Mouse (Mus musculus) thymus, postnatal 4 days (tissue): ENCODE measurements around the gene Rrbp1.

Experiments used
- DNase-seq: peaks from one replicate; pipeline ENCODE4 v3.0.0; 2021

Gene Rrbp1

GRCm38 (mm10) chr2:143953944-143954343, 57.1 kb downstream of the Rrbp1 start:
- DNase-seq: no peak

DNA sequence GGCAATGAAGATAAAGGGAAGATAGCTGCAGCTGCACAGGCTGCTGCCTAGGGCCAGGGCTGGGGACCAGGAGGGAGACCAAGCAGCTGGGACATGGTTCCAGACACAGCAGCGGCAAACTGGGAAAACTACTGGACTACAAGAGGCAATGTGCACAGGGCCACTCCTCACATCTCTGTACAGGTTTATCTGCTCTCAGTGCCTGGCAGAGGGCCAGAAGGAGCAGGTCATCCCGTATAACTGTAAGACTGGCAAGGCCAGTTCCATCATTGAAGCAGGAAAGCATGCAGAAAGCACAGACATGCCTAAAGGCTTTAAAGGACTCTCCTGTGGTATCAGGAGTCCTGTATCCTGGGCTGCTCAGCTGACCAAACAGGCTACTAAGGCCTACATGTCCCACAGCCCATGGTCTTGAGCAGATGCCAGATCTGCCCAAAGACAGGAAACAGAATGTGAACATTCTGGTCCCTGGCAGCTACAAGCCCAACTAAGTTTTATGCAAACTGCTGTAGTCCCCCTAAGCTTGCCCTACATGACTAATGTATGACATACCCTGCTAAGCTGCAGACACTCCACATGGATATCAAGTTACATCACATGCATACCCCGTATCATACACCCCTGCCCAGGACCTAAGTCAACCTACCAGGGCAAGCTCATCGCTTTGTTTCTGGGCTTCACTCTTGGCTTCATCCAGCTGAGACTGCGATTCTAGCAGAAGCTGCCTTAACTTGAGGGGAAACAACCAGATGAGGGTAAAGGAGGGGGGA, 59.3 kb downstream of the Rrbp1 start:
- no peak for DNase-seq

DNA sequence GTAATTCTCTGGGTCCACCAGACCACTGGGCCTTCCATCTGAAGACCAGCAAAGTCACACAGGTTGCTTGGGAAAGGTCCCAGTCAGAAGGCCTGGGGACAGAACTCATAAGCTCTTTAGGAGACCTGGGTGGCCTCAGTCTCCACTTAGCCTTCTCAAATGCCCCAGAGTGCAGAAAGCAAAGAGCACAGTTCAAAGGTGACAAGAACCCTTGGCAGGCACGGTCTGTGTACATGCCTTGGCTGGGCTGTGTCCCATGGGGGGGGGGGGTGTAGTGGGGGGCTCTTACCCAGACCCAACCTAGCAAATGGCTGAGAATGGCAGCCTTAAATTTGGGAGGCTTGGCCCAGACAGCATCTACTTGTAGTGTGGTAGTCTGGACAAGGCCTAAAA, 60.0 kb downstream of the Rrbp1 start:
- DNase-seq: no peak

DNA sequence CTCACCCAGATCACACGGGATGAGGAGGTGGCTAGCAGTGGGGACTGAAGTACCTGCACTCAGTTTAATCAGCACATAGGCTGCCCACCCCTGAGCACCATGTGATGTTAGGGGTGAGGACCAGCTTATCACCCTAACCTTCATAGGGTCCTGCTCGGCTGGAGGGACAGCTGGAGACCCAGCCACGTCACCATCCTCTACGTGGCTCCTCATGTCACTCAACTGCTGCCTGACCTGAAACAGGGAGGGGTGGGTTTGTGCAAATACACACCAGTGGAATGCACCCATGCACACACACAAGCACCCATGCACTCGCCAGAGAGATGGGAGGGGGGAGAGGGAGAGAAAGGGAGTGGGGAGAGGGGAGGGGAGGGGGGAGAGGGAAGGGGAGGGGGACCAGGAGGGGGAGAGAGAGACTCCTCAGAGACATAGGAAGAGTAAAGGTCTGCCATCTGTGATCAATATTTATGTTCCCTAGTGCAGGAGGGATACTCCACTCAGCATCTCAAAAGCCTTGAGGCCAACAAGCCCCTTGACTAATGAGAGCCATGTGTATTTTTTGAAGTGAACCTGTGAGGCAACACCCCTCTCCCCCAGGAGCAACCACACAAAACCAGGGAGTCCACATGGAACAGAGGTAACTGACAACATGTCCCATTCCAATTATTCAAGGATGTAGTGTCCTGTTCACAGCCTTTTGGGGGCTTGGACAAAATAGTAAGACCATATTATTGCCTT, 60.6 kb downstream of the Rrbp1 start:
- no peak for DNase-seq

- no peak for DNase-seq
Measured at GRCm38 (mm10) chr2:143949217-143949616, 61.8 kb downstream of the Rrbp1 start.

- no peak for DNase-seq
Measured at GRCm38 (mm10) chr2:143948416-143948815, 62.6 kb downstream of the Rrbp1 start.

GRCm38 (mm10) chr2:143947981-143948380, 63.1 kb downstream of the Rrbp1 start:
- DNase-seq: no peak

- DNase-seq: no peak
Measured at GRCm38 (mm10) chr2:143946399-143946798, 64.7 kb downstream of the Rrbp1 start.

- peak; percentile 56 for DNase-seq
Measured at GRCm38 (mm10) chr2:143945466-143946075, 65.5 kb downstream of the Rrbp1 start.

DNA sequence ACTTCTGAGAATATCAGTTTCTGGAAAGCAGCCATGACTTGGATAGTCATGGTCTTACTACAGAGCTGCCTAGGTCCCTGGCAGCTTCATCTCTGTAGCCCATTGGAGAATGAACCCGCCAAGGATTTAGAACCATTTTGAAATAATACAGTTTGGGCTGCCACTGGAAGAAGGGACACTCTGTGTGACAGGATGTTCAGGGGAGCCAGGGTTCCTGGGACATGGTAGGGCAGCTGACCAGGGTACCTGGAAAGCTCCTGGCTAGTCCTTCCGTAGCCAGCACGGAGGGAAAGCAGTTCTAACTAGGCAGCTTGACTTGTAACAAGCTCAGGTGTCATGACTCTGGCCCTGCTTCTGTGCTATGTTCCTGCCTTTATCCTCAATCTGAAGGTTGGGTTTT, 66.3 kb downstream of the Rrbp1 start:
- no peak for DNase-seq

DNA sequence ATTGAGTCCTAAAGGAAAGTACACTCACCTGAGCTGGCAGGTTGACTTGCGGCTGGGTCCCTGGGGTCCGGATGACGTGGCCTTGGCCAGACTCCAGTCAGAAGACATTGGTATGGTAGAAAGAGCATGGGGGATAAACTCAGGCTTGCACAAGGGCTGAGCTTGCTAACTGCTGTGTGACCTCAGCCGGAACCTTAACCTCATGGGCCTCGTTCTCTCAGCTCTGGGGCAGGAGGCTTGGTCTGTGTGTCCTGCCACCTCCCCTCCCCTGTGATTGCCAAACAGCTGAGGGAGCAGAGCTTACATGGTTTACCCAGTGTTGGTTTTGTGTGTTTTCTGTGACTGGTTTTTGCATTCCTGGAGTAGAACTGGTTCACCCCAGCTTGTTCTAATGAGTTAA, 70.7 kb downstream of the Rrbp1 start:
- DNase-seq: no peak

DNA sequence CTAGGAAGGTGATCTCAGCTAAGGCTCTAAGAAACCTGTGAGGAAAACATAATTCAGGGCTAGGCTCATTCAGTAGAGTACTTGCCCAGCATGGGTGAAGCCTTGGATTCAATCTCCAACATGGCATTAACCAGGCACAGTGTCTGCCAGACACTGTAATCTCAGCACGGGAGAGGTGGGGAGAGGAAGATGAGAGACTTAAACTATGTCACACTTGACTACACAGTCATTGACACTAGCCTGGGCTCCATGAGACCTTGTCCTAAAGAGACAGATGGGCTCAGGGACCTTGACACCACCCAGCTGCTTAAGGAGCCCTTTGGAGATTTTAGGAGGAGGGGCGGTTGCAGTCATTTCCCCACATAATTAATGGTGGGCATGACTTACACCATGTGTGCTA, 73.2 kb downstream of the Rrbp1 start:
- DNase-seq: no peak

GRCm38 (mm10) chr2:143934439-143934838, 76.6 kb downstream of the Rrbp1 start:
- no peak for DNase-seq

GRCm38 (mm10) chr2:143933516-143933915, 77.5 kb downstream of the Rrbp1 start:
- DNase-seq: no peak

- DNase-seq: no peak
Measured at GRCm38 (mm10) chr2:143932340-143932873, 78.7 kb downstream of the Rrbp1 start.

DNA sequence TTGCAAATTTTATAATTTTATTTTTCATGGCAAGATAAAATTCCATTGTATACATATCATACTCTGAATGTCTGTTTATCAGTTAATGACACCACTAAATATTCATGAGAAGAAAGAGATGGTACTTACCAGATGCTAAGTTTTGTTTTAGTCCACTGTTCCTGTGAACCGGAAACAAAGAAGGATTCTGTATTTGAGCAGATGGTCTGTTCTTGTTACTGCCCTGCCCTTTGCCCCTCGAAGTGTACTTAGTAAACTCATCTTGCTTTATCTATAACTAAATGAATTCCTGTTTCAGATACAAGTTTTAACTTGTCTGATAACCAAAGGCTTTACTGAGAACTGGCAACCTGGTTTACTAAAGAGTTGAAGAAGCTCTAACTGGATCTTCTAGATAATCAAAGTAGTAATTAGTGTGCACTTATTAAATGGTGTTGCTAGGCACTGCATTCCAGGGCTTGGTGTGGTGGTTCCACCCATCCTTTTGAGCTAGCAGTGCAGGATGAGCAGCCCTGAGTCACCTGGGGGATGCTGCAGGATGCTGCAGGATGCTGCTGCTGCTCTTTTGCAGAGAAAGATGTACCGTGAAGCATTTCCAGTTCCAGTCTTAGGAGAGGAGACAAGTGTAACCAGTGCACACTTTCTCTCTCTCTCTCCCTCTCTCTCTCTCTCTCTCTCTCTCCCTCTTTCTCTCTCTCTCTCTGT, 81.3 kb downstream of the Rrbp1 start:
- no peak for DNase-seq

GRCm38 (mm10) chr2:143925826-143926225, 85.2 kb downstream of the Rrbp1 start:
- DNase-seq: no peak

DNA sequence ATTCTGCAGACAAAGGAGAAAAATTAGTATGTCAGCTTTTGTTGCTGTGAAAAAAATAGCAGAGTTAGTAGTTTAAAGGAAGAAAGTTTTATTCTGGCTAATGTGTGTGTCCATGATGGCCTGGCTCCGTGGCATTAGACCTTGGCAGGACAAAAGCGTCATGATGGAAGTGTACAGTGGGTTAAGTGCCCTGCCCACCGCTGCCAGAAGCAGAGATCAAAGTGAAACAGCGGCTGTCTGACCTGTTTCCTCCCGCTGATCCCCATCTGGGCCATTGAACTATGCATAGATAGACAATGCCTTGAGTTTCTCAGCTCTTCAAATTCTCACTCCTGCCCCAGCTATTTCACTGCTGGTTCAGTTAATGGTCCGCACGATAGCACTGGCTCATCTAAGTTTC, 87.0 kb downstream of the Rrbp1 start:
- DNase-seq: no peak

- no peak for DNase-seq
Measured at GRCm38 (mm10) chr2:143918831-143919502, 92.1 kb downstream of the Rrbp1 start.

GRCm38 (mm10) chr2:143917622-143918021, 93.4 kb downstream of the Rrbp1 start:
- no peak for DNase-seq

DNA sequence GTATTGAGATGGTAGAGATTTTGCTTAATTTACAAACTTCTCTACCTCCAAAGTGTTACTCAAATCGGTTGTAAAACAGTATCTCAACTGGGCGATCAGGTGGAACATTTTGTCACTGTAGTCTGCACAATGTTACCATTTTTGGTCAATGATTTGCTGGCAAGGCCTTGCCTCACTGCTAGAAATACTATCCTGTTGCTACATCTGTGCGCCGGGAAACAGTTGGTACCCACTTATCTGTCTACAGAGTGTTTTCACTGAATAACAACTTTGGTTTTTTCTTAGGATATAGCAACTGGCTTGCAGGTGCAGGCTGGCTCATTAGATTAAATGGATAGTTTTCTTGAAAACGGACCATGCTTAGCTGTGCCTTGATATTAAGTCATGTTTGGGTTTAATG, 94.8 kb downstream of the Rrbp1 start:
- DNase-seq: no peak

DNA sequence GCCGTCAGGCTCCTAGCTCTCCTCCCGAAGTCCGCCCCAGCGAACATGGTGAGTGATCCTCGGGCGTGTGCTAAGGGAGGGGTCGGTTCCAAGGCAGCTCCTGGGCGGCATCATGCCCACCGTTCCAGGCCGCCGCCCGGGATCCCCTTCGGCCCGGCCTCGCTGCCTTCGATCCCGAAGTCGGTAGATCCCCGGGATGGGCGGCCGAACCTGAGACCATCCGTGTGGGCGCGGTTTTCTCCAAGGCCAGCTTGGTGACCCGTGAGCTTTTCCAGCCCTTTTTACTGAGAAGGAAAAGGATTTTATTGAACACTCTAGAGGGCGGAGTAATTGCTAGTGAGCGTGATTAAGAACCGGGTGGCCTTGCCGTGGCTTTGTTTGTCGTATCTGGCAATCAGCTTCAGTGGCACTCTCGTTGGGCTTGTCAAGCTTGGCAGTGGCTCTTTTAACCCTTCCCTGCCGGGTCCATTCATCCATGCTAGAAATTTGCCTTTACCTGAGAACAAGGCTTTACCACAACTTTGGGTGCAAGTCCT, 95.4 kb downstream of the Rrbp1 start:
- no peak for DNase-seq
